Mouse (Mus musculus): ENCODE measurements at regions not wholly inside any gene's neighbourhood (a gene's known extent, or its start where the extent isn't known, plus 50 kb on each side); places are given as distances from the start of the nearest gene placed in this dataset.

DNA sequence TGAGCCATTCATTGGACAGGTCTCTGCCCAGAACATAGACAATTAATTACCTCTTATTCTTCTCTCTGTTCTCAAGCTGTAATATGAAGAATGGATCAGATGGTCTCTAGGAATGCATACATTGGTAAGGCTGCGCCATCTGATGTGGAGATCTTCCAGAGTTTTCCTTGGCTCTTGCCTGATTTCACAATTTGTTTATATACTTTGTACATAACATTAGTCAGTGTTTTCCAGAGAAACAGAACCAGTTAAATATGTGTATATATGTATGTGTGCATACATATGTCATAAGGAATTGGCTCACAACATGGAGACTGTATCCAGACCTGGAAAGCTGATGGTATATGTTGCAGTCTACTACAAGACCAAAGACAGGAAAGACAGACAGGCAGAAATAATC lies 198.5 kb upstream of the Vstm2b start:
- no peak for TF ChIP-seq POLR2A (IDR thresholded peaks at IDR 0.05; ENCODE audit: borderline replicate concordance, extremely low read depth, insufficient read depth, insufficient read length)
- Histone ChIP-seq H3K27me3 (ENCODE audit: control insufficient read depth, insufficient read depth, low read length) (no peaks in the 10 kb centered on the region), H3K36me3 (ENCODE audit: control insufficient read depth, insufficient read depth, low read length) (no peaks in the 10 kb centered on the region), H3K9me3 (ENCODE audit: control insufficient read depth, low read length) (no peaks in the 10 kb centered on the region), H3K27ac (replicated peaks; ENCODE audit: low read depth, low read length) (no peak overlapping the region), H3K9ac (ENCODE audit: low read depth, low read length, severe bottlenecking) (no peak overlapping the region), H3K4me2 (replicated peaks; ENCODE audit: low read depth, low read length, severe bottlenecking) (no peak overlapping the region), H3K4me3 (replicated peaks; ENCODE audit: low read length) (no peak overlapping the region), H3K4me1 (ENCODE audit: control insufficient read depth, insufficient read depth, low read length) (no peaks in the 10 kb centered on the region)
- DNase-seq (ENCODE audit: low spot score) (no peak), ATAC-seq (ENCODE audit: low FRiP score, low read depth) (no peak)
- WGBS, result 91% methylated on average over 1 of the region's 1 CpGs

DNA sequence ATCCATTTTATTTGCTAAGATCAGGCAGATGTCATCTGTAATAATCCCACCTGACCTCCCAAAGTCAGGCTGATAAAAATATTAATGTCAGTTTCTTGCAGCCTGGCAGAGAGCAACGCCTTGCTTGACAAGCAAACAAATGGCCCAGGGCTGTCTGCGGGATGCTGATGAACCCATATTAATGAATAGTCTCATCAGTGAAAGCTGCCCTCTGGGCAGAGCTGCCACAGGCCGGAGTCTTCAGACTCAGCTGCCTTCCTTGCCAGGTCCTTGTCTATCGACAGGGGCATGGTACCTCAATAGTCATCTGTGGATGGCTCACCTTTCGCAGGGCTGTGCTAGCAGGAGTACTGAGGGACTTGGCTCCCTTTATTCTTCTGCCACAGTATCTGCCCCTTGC lies 197.5 kb upstream of the Vstm2b start:
- no peak overlapping the region for H3K27ac ChIP-seq (replicated peaks; ENCODE audit: low read depth, low read length)
- H3K36me3 ChIP-seq (ENCODE audit: control insufficient read depth, insufficient read depth, low read length), result no peaks in the 10 kb centered on the region
- TF ChIP-seq POLR2A (IDR thresholded peaks at IDR 0.05; ENCODE audit: borderline replicate concordance, extremely low read depth, insufficient read depth, insufficient read length), result no peak
- 85% methylated on average over 5 of the region's 5 CpGs for WGBS
- DNase-seq (ENCODE audit: low spot score), result no peak
- no peak overlapping the region for H3K4me3 ChIP-seq (replicated peaks; ENCODE audit: low read length)
- H3K4me1 ChIP-seq (ENCODE audit: control insufficient read depth, insufficient read depth, low read length), result no peaks in the 10 kb centered on the region
- H3K9me3 ChIP-seq (ENCODE audit: control insufficient read depth, low read length), result no peaks in the 10 kb centered on the region
- ATAC-seq (ENCODE audit: low FRiP score, low read depth), result no peak
- H3K4me2 ChIP-seq (replicated peaks; ENCODE audit: low read depth, low read length, severe bottlenecking), result no peak overlapping the region
- H3K27me3 ChIP-seq (ENCODE audit: control insufficient read depth, insufficient read depth, low read length), result no peaks in the 10 kb centered on the region
- no peak overlapping the region for H3K9ac ChIP-seq (ENCODE audit: low read depth, low read length, severe bottlenecking)

DNA sequence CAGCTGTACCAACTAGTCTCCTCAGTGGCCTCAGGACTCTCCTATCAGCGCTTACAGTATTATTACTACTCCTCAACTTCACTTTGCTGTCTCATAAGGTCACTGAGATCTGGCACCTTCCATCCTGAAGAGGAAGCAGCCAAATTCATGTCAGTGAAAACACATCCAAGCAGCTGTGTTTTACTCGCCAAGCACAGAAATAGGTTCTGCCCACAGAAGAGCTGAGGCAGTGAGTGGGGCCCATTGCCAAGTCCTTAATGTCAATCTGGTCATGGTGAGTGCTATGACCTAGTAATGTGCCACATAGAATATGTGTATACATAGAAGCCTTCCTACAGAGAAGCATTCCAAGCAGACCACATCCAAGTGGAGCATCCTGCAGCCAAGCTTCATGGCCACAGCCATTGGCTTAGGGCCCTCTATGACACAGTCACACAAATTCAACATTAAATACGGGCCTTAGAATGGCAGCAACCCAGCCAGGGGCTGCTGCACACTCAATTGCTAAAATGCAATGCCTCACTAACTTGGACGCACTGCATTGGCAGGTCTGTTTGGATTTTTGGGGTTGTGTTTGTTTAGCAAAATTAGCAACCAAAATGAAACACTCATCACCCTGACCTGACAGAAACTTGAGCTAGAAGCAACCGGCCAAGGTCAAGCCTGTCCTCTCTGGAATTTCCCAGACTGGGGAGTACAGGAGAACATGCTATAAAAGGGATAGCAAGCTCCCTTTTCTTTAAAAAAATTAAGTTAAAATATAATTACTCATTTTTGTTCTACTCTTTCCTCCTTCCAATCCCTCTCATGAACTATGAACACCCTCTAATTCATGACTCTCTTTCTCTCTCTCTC lies 195.7 kb upstream of the Vstm2b start:
- 84% methylated on average over 5 of the region's 5 CpGs for WGBS
- DNase-seq (ENCODE audit: low spot score) (peak; percentile 56), ATAC-seq (ENCODE audit: low FRiP score, low read depth) (no peak)
- Histone ChIP-seq H3K36me3 (ENCODE audit: control insufficient read depth, insufficient read depth, low read length) (no peaks in the 10 kb centered on the region), H3K4me3 (replicated peaks; ENCODE audit: low read length) (no peak overlapping the region), H3K4me1 (ENCODE audit: control insufficient read depth, insufficient read depth, low read length) (no peaks in the 10 kb centered on the region), H3K9ac (ENCODE audit: low read depth, low read length, severe bottlenecking) (no peak overlapping the region), H3K4me2 (replicated peaks; ENCODE audit: low read depth, low read length, severe bottlenecking) (no peak overlapping the region), H3K27ac (replicated peaks; ENCODE audit: low read depth, low read length) (no peak overlapping the region), H3K27me3 (ENCODE audit: control insufficient read depth, insufficient read depth, low read length) (no peaks in the 10 kb centered on the region), H3K9me3 (ENCODE audit: control insufficient read depth, low read length) (no peaks in the 10 kb centered on the region)
- no peak for TF ChIP-seq POLR2A (IDR thresholded peaks at IDR 0.05; ENCODE audit: borderline replicate concordance, extremely low read depth, insufficient read depth, insufficient read length)

DNA sequence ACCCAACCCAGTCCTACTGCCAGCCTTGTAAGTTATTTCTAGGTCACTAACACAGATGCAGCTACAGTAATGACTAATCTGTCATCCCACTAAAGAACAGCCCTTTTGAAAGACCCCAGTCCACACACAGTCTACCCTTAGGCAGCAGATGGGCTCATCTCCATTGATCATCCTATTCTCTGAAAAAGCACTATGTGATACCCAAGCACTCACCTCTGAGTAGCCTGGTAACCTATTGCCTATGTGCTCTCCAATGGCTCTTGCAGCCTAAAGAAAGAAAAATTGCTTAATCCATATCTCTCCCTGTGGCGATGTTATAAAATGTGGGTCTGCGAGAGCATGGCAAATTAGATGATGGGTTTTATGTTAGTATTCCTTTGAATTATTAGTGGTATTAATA lies 189.9 kb upstream of the Vstm2b start:
- no peak for DNase-seq (ENCODE audit: low spot score)
- 89% methylated on average over 2 of the region's 2 CpGs for WGBS
- H3K4me1 ChIP-seq (ENCODE audit: control insufficient read depth, insufficient read depth, low read length), result no peaks in the 10 kb centered on the region
- H3K9ac ChIP-seq (ENCODE audit: low read depth, low read length, severe bottlenecking), result no peak overlapping the region
- H3K36me3 ChIP-seq (ENCODE audit: control insufficient read depth, insufficient read depth, low read length), result no peaks in the 10 kb centered on the region
- no peak overlapping the region for H3K4me2 ChIP-seq (replicated peaks; ENCODE audit: low read depth, low read length, severe bottlenecking)
- H3K4me3 ChIP-seq (replicated peaks; ENCODE audit: low read length), result no peak overlapping the region
- no peak overlapping the region for H3K27ac ChIP-seq (replicated peaks; ENCODE audit: low read depth, low read length)
- no peak for ATAC-seq (ENCODE audit: low FRiP score, low read depth)
- no peaks in the 10 kb centered on the region for H3K9me3 ChIP-seq (ENCODE audit: control insufficient read depth, low read length)
- H3K27me3 ChIP-seq (ENCODE audit: control insufficient read depth, insufficient read depth, low read length), result no peaks in the 10 kb centered on the region
- TF ChIP-seq POLR2A (IDR thresholded peaks at IDR 0.05; ENCODE audit: borderline replicate concordance, extremely low read depth, insufficient read depth, insufficient read length), result no peak

DNA sequence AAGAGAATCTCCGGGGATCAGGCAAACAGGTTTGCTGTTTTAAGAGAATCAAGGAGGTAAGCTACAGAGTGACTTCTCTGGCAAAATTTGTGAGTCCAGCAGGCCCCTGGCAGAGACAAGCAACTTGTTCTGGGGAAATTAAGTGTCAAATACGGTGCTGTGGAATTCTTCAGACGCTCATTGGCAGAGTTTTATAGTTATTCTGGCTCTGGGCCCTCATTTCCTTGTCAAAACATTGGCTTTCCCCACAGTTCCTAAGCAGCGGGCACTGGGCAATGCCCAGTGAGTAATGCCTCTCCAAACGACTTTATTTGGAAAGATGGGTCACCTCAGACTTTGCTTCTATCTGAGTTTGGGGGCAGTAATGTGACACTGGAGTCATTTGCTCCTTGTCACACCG lies 180.1 kb upstream of the Vstm2b start:
- 0 out of 2 replicates have a peak, but pooled peaks cover 3% of the 10 kb centered on the region for H3K4me1 ChIP-seq (ENCODE audit: control insufficient read depth, insufficient read depth, low read length)
- ATAC-seq (ENCODE audit: low FRiP score, low read depth) (no peak), DNase-seq (ENCODE audit: low spot score) (no peak)
- 0 out of 2 replicates have a peak overlapping the region, but pooled peaks have one; percentile 38 for H3K27ac ChIP-seq (replicated peaks; ENCODE audit: low read depth, low read length)
- no peak overlapping the region for H3K4me3 ChIP-seq (replicated peaks; ENCODE audit: low read length)
- H3K9ac ChIP-seq (ENCODE audit: low read depth, low read length, severe bottlenecking), result no peak overlapping the region
- WGBS, result 41% methylated on average over 6 of the region's 6 CpGs
- H3K9me3 ChIP-seq (ENCODE audit: control insufficient read depth, low read length), result no peaks in the 10 kb centered on the region
- no peaks in the 10 kb centered on the region for H3K36me3 ChIP-seq (ENCODE audit: control insufficient read depth, insufficient read depth, low read length)
- no peak overlapping the region for H3K4me2 ChIP-seq (replicated peaks; ENCODE audit: low read depth, low read length, severe bottlenecking)
- H3K27me3 ChIP-seq (ENCODE audit: control insufficient read depth, insufficient read depth, low read length), result no peaks in the 10 kb centered on the region
- TF ChIP-seq POLR2A (IDR thresholded peaks at IDR 0.05; ENCODE audit: borderline replicate concordance, extremely low read depth, insufficient read depth, insufficient read length), result no peak

Data from limb, embryonic 14.5 days (tissue).